Mouse (Mus musculus) yolk sac, embryonic 10.5 days (tissue): ENCODE measurements around the gene Ppm1n.

ENCODE experiments used
- DNase-seq: peaks from one replicate; pipeline ENCODE4 v3.0.0-alpha.2; 2017; ENCODE audit warnings: low spot score

Gene Ppm1n

DNA sequence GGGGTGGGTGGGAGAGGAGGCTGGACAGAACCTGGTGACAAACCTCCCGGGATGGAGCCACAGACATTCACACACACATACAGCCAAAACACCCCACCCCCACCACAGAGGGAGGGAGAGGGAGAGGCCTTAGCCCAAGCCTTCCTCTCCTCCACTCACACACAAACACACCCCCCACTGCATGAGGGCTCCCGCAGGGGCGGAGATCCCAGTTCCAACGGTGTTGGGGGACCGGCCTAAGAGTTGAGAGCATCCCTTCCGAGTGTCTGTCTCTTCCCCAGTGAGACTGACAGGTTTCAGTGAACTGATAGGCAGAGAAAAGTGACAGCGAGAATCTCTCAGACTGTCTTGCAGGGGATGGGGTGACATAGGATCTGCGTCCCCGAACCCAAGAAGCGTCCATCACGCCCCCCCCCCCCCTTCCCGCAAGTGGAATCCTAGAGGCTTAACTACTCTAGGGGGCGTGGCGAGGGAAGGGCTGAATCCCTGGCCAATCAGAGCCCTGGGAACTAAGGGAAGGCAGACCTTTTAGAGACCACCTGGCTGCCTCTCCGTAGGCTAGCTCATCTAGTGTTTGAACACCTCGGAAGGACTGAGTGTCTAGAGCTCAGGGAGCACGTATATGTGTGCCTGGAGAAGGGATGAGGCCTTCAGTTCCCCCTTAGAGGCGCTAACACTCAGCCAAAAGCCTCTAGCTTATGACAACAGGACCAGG, 28.0 kb upstream of the Ppm1n start:
- DNase-seq: peak; percentile 61

DNA sequence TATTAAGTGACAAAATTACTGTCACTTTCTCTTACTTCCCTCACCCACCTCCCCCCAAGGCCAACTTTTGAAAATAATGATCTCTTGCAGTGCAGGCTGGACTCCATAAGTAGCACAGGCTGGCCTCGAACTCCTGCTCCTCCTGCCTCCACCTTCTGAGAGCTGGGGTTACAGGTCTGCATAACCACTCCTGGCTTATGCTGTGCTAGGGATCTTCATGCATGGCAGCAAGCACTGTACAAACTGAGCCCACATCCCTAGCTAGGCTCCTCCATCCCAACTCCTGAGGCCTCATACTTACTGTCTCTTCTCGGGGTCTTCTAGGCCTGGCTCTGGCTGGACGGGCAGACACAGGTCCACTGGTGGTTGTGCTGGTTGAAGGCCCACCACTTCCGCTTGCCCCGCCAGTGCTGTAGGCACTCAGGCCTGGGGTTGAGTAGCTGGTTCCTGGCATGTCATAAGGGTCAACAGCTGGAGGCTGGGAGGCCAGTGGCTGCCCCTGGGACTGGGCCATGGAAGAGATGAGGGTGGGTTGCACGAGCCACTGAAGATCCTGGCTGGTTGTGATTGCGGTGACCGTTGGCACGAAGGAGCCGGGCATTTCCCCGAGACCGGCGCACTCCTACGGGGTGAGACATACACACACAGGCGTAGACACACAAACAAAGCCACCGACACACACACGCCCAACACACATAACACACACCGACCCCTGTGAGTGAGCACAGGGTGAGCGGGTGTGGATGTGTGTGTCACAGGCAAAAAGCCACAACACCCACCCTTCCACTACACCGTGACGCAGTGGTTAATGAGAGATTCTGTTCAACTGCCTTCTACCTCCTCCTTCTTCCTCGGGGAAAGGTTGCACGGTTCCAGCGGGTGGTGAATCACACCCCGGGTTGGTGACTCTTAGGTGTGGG, 27.2 kb upstream of the Ppm1n start:
- DNase-seq: no peak

DNA sequence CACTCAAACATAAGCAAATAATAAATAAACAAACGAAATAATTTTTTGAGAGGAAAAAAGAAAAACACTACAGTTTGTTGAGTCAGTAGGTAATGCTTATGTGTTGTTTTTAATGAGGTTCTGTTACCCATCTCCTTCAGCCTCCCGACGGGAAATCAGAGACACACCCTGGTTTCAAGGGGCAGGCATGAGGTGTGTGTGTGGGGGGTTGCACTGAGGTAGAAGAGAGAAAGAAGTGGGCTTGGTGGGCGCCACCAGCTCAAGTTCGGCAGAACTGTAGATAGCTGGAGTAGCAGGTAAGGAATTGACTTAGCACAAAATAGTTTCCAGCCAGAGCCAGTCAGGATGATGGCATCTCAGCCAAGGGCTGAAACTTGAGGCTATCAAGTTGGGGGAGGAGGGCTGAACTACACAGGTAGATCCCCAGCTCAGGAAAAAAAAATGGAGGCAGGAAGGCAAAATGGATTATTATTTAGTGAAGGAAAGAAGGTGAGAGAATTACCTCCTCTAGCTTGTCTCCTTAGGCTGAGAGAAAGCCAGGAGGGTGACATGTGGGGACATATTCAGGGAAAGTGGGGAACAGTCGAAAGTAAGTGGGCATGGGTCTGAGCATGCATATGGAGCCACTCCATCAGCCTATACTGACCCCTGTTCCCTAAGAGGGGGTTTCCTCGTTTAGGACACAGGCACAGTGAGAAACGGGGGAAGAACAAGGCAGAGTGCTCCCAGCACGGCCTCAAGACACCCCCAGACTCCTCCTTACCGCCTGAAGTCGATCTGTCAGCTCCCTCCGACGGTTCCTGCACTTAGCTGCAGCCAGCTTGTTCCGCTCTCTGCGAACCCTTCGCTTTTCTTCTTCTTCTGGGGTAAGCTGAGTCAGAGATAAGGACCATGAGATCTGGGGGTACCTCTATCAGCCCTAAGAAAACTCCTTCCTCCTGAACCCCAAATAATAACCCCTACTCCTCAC, 26.2 kb upstream of the Ppm1n start:
- DNase-seq: no peak

DNA sequence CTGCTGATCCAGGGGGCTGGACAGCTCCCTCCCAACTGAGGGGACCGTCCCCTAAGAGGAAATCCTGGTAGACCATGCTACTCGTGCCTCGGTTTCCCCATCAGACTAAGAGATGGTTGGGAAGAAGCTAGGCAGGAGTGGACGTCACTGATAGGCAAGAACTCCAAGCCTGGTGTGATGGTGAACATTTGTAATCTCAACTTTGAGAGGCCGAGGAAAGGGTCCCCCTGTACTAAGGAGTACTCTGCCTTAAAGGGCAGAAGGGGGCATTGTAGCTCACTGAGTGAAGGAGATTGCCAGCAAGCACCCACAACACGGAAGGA, 25.5 kb upstream of the Ppm1n start:
- no peak for DNase-seq

DNA sequence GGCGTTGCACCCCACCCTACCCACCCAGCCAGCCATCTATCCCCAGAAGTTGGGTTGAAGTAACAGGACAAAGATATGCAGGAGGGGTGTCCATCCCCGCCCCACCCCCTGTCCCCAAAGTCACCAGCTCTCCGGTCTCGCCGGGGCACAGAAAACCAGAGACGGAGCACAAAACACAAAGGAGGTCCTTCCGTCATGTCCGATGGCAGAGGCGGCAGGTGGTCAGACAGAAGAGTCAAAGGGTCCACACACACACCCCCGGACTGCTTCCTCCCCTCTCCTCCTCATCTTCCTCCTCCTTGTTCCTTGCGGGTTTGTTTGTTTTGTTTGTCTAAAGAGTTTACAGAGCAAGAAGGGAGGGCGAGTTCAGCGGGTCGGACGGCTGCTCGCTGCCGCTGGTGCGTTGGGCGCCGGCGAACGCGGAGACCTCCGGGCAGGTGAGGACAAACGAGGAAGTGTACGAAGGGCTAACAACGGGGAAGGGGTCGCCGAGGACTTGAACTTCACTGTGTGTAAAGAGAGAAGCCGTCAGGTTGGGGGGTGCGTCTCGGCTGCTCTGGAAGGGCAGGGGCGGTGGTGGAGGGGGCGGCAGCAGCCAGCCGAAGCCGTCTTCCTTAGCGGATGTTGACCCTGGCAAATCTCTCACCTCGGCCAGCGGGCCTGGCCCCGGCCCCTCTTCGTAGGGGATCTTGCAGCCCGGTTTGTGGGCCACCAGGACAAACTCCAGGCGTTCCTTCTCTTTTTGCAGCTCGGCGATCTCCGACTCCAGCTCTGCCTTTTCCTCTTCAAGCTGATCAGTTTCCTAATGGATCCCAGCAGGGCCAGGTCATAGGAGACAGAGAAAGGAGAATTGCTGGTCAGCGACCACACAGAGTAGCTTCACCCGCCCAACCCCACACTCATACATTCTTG, 24.9 kb upstream of the Ppm1n start:
- DNase-seq: no peak

DNA sequence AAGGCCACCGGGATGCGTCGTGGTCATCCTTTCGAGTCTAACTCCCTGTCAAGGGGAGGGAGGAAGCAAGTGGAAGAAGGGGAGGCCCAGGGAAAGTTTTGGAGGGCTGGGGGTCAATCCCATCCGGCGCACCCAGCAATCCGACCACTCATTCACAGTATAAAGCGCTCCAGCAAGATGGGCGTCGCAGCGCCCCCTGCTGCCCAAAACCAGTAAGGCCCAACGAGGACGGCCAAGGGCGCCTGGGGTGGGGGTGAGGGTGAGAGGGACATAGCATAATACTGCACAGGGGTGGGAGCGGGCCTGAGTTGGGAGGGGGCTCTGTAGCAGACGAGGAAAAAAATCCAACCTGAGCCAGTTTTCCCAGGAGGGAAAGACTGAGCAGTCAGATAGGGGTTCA, 23.9 kb upstream of the Ppm1n start:
- no peak for DNase-seq

DNA sequence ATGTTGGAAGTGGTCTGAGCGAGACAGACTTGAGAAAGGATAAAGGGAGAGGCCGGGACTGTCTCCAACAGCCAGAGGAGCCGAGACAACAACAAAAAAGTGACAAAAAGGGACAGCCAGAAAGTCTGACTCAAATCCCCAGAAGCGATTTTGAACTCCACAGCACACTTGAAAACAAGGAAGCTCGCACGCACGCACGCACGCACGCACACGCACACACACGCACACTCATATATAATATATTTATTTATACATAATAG, 23.1 kb upstream of the Ppm1n start:
- DNase-seq: no peak

DNA sequence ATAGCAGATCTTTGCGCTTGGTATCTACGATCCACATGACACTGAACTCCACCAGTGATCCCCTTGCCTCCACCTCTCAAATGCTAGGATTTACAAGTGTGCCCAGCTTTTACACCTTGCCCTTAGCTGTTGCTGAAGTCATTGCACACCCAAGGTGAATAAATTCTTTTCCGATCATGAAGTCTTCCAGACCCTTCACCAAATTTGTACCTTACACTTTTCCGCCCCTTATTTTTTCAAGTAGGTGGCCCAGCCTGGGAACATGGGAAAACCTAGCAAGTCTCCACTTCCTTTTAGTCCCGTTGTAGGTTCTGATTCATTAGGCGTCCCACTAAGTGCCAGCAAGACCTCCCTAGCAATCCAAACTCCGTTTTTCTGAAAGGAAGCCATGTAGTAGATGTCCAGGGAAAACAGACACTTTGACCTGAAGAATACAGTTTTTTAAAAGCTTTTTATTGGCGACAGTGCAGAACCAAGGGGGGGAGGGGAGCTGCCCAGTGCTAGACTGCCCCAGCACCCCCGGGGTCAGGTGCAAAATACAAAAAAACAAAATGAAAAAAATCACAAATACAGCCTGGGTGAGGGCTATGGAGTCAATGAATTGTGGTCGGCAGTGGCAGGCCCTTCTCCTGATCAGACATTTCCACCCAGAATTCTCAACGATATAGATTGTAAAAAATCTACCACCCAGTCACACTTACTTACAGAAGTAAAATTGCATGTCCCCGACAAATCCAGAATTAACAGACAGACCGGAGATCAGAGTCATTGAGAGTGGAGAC, 22.6 kb upstream of the Ppm1n start:
- DNase-seq: no peak

DNA sequence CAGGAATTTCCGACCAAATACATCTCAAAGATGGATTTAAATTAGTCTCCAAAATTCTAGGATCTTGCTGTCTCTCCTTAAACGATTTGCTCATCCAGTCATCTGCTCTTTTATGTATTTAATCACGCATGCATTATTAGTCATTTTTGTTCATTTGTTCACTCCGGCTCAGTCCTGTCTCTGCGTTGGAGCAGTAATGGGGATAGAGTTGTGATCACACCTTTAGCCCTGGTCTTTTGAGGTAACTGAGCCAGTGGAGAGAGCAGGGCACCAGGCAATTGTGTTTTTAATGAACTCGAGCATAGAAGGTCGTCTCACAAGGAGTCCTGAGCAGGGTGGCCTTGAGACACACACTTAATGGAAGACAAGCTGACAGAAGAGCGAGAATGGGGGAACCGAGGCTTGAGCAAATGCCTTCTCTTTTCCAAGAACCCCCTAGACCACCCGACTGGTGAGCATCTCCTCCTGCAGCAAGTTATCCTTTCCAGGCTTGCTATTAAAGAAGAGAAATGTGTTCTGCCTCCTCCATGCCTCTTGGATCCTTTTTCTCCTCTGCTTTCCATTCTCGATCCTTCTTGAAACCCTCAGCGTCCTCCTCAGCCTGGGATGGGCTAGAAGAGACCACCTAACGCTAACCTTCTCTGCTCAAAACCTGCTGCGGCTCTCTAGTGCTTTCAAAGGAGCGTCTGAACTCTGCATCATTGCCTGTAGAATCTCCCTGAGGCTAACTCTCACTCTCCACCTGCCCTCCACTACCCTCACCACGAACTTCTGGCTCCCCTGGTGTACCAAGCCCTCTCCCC, 21.8 kb upstream of the Ppm1n start:
- DNase-seq: no peak

DNA sequence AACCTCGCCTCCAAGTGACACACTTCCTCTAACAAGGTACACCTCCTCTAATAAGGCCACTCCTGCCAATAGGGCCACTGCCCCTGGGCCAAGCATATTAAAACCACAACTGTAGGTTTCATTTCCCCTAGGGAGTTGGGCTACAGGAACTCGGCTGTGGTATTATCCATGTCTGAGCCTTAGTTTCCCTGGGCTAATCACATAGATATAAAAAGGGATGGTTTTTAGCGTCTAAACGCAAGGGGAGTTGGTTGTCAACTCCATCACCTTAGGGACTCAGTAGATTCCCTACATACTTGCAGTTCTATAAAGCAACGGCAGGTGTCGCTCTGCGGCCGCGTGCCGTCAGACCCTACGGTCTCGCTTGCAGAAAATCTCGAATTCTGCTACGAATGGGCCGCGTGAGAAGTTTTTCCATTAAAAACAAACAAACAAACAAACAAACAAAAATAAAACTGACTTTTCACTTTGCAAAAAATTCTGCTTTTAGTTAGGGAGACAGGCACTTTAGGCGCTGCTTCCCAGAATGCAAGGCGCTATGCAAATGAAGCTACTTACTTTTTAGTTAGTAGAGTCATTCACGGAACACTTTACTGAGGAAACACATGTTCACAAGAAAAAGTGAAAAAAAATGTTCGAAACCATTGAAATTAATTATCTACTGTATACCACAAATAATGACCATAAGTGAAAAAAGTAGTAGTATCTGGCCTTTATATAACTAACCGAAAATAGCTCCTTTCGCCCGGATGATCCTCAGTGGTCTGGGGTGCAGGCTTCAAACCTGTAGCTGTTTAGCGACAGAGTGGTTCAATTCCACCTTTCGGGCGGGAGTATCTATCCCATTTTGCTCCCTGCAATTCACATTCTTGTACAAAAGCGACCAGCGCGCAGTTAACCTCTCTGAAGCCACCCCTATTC, 20.9 kb upstream of the Ppm1n start:
- peak; percentile 78 for DNase-seq

DNA sequence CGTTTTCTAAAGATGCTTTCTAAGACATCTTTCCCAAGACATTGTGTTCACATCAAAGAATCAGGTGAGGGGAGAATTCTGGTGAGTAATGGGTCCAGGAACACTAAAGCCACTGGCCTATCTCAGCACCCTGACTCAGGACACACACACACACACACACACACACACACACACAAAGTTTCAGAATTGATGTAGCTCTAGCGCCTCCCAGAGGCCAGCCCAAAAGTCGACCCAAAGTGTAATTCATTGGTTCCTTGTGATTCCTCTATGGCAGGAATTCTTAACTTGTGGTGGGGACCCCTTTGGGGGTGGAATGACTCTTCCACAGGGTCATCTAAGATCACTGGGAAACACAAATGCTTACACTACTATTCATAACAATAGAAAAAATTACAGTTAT, 19.3 kb upstream of the Ppm1n start:
- DNase-seq: no peak

DNA sequence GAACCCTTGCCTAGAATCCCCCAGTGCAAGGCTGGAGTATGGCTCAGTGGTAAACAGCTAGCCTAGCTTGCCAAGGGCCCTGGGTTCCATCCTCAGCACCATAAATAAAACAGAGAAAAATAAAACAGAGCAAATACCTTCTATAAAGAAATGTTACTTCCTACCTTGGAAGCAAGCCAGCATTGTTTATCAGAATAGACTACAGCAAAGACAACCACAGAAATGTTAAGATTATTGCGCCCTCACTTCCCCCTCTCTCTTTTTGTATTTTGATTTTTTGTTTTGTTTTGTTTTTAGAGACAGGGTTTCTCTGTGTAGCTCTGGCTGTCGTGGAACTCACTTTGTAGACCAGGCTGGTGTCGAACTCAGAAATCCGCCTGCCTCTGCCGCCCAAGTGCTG, 17.9 kb upstream of the Ppm1n start:
- DNase-seq: no peak

DNA sequence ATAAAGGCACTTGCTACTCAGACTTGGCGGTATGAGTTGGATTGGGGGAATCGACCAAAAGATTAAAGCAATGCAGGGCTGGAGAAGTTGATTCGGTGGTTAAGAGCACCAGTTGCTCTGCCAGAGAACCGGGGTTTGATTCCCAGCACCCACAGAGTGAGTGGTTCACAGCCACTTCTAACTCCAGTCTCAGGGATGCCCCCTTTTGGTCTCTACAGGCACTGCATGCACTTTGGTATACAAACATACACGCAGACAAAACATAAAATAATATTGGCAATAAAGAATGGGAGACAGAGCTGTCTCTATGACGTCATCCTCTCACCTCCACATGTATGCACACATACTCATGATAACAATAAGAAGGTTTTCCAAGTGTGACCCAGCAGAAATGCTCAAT, 17.2 kb upstream of the Ppm1n start:
- no peak for DNase-seq

DNA sequence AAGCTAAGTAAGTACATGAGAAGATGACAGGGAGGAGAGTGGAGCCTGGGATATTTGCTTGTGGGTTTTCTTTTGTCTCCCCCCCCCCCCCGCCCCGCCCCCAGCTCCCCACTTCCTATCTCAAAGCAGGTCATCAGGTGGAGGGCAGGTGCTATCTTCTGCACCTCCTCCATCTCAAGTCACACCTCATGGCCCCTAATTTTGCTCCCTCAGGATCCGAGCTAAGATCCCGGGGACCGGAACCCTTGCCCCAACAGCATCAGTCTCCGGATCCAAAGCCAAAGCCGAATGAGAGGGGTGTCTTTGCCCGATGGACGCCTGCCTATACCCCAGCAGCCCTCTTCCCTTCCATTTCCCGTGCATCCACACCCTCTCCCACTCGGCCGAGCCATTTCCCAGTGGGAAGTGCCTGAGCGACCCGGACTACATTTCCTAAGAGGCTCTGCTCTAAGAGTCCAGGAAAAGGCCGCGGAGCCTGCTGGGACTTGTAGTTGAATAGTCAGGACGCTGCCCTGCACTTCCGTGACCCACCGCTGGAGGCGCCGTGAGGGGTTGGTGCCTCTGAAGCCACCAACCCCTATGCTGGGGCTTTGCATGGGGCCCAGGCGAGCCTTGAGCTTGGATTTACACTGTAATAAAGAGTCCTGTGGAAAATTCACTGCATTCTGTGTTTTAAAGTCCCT, 15.8 kb upstream of the Ppm1n start:
- peak; percentile 85 for DNase-seq

DNA sequence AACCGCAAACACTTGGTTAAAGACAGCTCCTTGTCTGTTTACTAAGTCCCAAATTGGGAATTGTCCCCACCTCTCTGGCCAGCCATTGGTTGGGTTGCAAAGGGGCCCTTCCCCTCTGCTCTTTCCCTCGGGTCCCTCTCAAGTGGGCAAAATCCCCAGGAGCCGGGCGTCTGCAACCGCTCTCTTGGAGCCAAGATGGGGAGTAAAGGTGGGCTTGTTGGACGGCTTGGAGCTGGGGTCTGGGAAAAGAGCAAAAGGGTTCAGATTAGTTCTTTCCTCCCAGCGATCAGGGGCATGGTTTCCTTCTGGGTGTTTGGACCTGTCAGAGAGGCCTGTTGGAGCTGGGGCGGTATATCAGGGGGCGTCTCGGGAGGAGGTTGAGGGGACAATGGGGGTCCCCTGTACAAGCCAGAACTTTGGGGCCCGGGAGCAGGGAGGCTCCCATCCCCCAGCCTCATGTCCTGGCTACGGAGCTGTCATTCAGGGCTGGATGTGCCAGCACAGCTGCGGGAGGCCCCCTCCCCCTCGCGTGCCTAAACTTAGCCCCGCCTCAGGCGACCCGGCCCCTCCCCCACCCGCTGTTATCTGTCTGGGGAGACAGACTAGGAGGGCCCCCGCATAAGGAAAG, 11.2 kb upstream of the Ppm1n start:
- peak; percentile 45 for DNase-seq

DNA sequence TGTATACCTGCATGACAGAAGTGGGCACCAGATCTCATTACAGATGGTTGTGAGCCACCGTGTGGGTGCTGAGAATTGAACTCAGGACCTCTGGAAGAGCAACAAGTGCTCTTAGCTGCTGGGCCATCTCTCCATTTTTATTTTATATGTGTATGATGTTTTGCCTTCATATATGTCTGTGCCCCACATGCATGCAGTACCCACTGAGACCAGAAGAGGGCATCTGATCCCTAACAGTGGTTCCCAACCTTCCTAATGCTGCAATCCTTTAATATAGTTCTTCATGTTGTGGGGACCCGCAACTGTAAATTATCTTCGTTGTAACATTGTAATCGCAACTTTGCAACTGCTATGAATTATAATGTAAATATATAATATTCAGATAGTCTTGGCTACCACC, 4.9 kb upstream of the Ppm1n start:
- DNase-seq: no peak

DNA sequence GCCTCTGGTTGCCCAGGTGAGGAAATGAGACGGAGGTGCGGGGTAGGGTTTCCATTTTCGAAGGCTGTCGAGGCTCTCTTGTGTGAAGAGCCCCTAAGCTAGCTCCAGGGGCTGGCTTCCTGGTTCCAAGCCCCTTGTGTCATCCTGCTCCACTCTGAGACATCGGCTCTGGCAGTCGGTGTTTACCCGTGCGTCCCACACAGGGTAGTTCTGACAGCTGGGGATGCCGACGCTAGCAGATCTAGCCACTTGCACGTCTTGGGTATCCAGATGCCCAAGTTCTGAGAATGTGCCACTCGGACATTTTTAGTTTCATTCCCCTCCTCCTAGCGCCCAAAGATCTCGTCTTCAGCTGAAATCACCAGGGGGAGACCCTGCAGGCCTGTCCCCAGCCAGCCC, 3.5 kb upstream of the Ppm1n start:
- no peak for DNase-seq
